Mouse (Mus musculus): ENCODE results near the gene Ovca2. TPM values are rescaled to one million over a fixed set of nuclear protein-coding genes. Genes with fewer than 3 reads are reported as not detected.

Ovca2 gene
- polyA plus RNA-seq, 1 experiment from 2014 or later, result 28.6 TPM

- 55% methylated on average over 1 of the region's 1 CpGs for WGBS
- Histone ChIP-seq H3K4me2 (no peak overlapping the region), H3K36me3 (ENCODE audit: insufficient read depth) (peaks cover 20% of the 10 kb centered on the region; the same call in 1 of the 2 replicates), H3K4me1 (ENCODE audit: insufficient read depth) (peaks cover 25% of the 10 kb centered on the region), H3K27ac (ENCODE audit: low read depth) (no peak overlapping the region), H3K27me3 (ENCODE audit: insufficient read depth, low read length) (no peaks in the 10 kb centered on the region), H3K9me3 (ENCODE audit: low read depth, low read length) (no peaks in the 10 kb centered on the region), H3K9ac (no peak overlapping the region), H3K4me3 (ENCODE audit: low read depth, low read length) (no peak overlapping the region)
- ATAC-seq (ENCODE audit: insufficient read depth) (no peak), DNase-seq (no peak)
- no peak for TF ChIP-seq CTCF (IDR thresholded peaks at IDR 0.05; ENCODE audit: low read depth)
These were observed 28.3 kb downstream of the Ovca2 start for GRCm38 (mm10) chr11:75150346-75150745.

GRCm38 (mm10) chr11:75148332-75149035, 30.2 kb downstream of the Ovca2 start:
- Histone ChIP-seq H3K36me3 (ENCODE audit: insufficient read depth) (peaks cover 33% of the 10 kb centered on the region), H3K27ac (ENCODE audit: low read depth) (peak overlapping the region; percentile 86), H3K9me3 (ENCODE audit: low read depth, low read length) (no peaks in the 10 kb centered on the region), H3K9ac (no peak overlapping the region), H3K4me2 (no peak overlapping the region), H3K4me3 (ENCODE audit: low read depth, low read length) (no peak overlapping the region), H3K27me3 (ENCODE audit: insufficient read depth, low read length) (no peaks in the 10 kb centered on the region), H3K4me1 (ENCODE audit: insufficient read depth) (peaks cover 22% of the 10 kb centered on the region)
- no peak for TF ChIP-seq CTCF (IDR thresholded peaks at IDR 0.05; ENCODE audit: low read depth)
- 78% methylated on average over 8 of the region's 11 CpGs for WGBS
- peak; percentile 34 for DNase-seq
- ATAC-seq (ENCODE audit: insufficient read depth), result no peak; the same call in 1 of the 2 replicates

GRCm38 (mm10) chr11:75147846-75148168, 30.8 kb downstream of the Ovca2 start:
- H3K36me3 ChIP-seq (ENCODE audit: insufficient read depth), result peaks cover 38% of the 10 kb centered on the region
- ATAC-seq (ENCODE audit: insufficient read depth) (peak; percentile 64; the same call in 1 of the 2 replicates), DNase-seq (peak; percentile 54)

GRCm38 (mm10) chr11:75147106-75147845, 31.4 kb downstream of the Ovca2 start:
- TF ChIP-seq CTCF (IDR thresholded peaks at IDR 0.05; ENCODE audit: low read depth), result no peak
- H3K4me3 ChIP-seq (ENCODE audit: low read depth, low read length), result no peak overlapping the region
- peaks cover 12% of the 10 kb centered on the region for H3K4me1 ChIP-seq (ENCODE audit: insufficient read depth)
- H3K4me2 ChIP-seq, result peak overlapping the region; percentile 3; the same call in 1 of the 2 replicates
- DNase-seq (peak; percentile 70), ATAC-seq (ENCODE audit: insufficient read depth) (peak; percentile 71)
- H3K9me3 ChIP-seq (ENCODE audit: low read depth, low read length), result no peaks in the 10 kb centered on the region
- H3K27ac ChIP-seq (ENCODE audit: low read depth), result peak overlapping the region; percentile 86
- 23% methylated on average over 11 of the region's 11 CpGs for WGBS
- no peaks in the 10 kb centered on the region for H3K27me3 ChIP-seq (ENCODE audit: insufficient read depth, low read length)
- peaks cover 38% of the 10 kb centered on the region for H3K36me3 ChIP-seq (ENCODE audit: insufficient read depth)
- no peak overlapping the region; the same call in 1 of the 2 replicates for H3K9ac ChIP-seq

More at GRCm38 (mm10) chr11:75147846-75148168, 30.8 kb downstream of the Ovca2 start:
- no peak overlapping the region for H3K9ac ChIP-seq
- H3K4me3 ChIP-seq (ENCODE audit: low read depth, low read length), result no peak overlapping the region
- WGBS, result 21% methylated on average over 3 of the region's 3 CpGs
- H3K27me3 ChIP-seq (ENCODE audit: insufficient read depth, low read length), result no peaks in the 10 kb centered on the region
- H3K4me1 ChIP-seq (ENCODE audit: insufficient read depth), result peaks cover 17% of the 10 kb centered on the region
- TF ChIP-seq CTCF (IDR thresholded peaks at IDR 0.05; ENCODE audit: low read depth), result no peak
- H3K9me3 ChIP-seq (ENCODE audit: low read depth, low read length), result no peaks in the 10 kb centered on the region
- peak overlapping the region; percentile 86 for H3K27ac ChIP-seq (ENCODE audit: low read depth)
- no peak overlapping the region for H3K4me2 ChIP-seq

- Histone ChIP-seq H3K4me1 (ENCODE audit: insufficient read depth) (peaks cover 20% of the 10 kb centered on the region), H3K27ac (ENCODE audit: low read depth) (no peak overlapping the region), H3K36me3 (ENCODE audit: insufficient read depth) (peaks cover 36% of the 10 kb centered on the region)
These were observed 32.8 kb downstream of the Ovca2 start for GRCm38 (mm10) chr11:75145841-75146240.

GRCm38 (mm10) chr11:75142749-75143148, 35.9 kb downstream of the Ovca2 start:
- no peak for TF ChIP-seq CTCF (IDR thresholded peaks at IDR 0.05; ENCODE audit: low read depth)
- Histone ChIP-seq H3K36me3 (ENCODE audit: insufficient read depth) (peaks cover 29% of the 10 kb centered on the region), H3K9ac (no peak overlapping the region), H3K9me3 (ENCODE audit: low read depth, low read length) (no peaks in the 10 kb centered on the region), H3K4me1 (ENCODE audit: insufficient read depth) (peaks cover 37% of the 10 kb centered on the region), H3K27me3 (ENCODE audit: insufficient read depth, low read length) (no peaks in the 10 kb centered on the region), H3K27ac (ENCODE audit: low read depth) (peak overlapping the region; percentile 75; the same call in 1 of the 2 replicates), H3K4me3 (ENCODE audit: low read depth, low read length) (no peak overlapping the region), H3K4me2 (no peak overlapping the region)
- DNase-seq (no peak), ATAC-seq (ENCODE audit: insufficient read depth) (no peak)
- WGBS, result 81% methylated on average over 4 of the region's 4 CpGs

More at GRCm38 (mm10) chr11:75145841-75146240, 32.8 kb downstream of the Ovca2 start:
- DNase-seq (no peak), ATAC-seq (ENCODE audit: insufficient read depth) (no peak)
- Histone ChIP-seq H3K4me3 (ENCODE audit: low read depth, low read length) (no peak overlapping the region), H3K4me2 (no peak overlapping the region), H3K27me3 (ENCODE audit: insufficient read depth, low read length) (no peaks in the 10 kb centered on the region), H3K9ac (no peak overlapping the region), H3K9me3 (ENCODE audit: low read depth, low read length) (no peaks in the 10 kb centered on the region)
- TF ChIP-seq CTCF (IDR thresholded peaks at IDR 0.05; ENCODE audit: low read depth), result no peak
- WGBS, result 73% methylated on average over 2 of the region's 2 CpGs

GRCm38 (mm10) chr11:75141913-75142312, 36.7 kb downstream of the Ovca2 start:
- DNase-seq (peak; percentile 76), ATAC-seq (ENCODE audit: insufficient read depth) (peak; percentile 79)
- no peak overlapping the region for H3K4me2 ChIP-seq
- peaks cover 26% of the 10 kb centered on the region for H3K36me3 ChIP-seq (ENCODE audit: insufficient read depth)
- peaks cover 30% of the 10 kb centered on the region for H3K4me1 ChIP-seq (ENCODE audit: insufficient read depth)
- H3K9ac ChIP-seq, result no peak overlapping the region
- WGBS, result 26% methylated on average over 1 of the region's 1 CpGs
- peak overlapping the region; percentile 75 for H3K27ac ChIP-seq (ENCODE audit: low read depth)
- no peak for TF ChIP-seq CTCF (IDR thresholded peaks at IDR 0.05; ENCODE audit: low read depth)
- no peak overlapping the region for H3K4me3 ChIP-seq (ENCODE audit: low read depth, low read length)
- H3K9me3 ChIP-seq (ENCODE audit: low read depth, low read length), result no peaks in the 10 kb centered on the region
- H3K27me3 ChIP-seq (ENCODE audit: insufficient read depth, low read length), result no peaks in the 10 kb centered on the region

Measured in lung, embryonic 14.5 days (tissue).